Comparison of ENCODE assay signal across 13 mouse cellular contexts in the genomic region with DNA sequence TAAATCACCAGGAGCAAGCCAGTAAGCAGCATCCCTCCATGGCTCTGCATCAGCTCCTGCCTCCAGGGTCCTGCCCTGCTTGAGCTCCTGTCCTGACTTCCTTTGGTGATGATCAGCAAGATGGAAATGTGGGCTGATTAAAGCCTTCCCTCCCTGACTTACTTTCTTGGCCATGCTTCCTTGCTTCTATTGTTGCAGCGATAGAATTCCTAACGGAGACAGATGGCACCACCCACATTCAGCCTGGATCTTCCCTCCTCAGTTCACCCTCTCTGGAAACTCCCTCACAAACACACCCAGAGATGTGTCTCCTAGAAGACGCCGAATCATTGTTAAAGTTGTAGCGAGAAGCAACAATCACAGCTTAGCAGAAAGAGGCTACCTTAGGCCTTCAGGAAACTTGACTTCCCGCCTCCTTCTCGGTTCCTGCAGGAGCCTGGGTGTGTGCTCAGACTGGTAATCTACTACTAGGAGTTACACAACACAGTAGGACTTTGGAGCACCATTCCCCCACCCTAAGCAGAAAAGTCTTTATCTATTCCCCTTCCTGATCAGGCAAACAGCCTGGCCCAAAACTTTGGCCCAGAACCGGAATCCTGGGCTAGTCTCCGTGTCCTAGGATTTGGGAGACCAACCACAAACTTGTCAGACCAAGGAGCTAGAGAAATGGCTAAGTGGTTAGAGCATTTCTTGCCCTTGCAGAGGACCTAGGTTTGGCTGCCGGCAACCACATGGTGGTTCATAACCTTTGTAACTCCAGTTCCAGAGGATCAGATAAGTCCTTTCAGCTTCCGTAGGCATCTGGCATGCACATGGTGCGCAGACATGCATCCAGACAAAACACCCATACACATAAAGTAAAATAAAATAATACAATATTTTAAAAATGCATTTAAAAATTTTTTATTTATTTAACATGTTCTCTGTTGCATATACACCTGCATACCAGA. TPM values are rescaled to one million over a fixed set of nuclear protein-coding genes. Genes with fewer than 3 reads are reported as not detected.
DNase-seq lines count a peak whose midpoint lies in the region; ATAC-seq and TF ChIP-seq lines count a peak whose summit lies in the region.
"Had no signal": no experiment of that assay in that cellular context is flagged by ENCODE, and none has a peak within 500 bp of the region (broad histone marks: within the 10 kb centered on the region; RNA-seq: fewer than 3 reads in every experiment).

No protein-coding gene starts in this region.

- H3K9ac ChIP-seq in midbrain, postnatal 0 days (replicated peaks; ENCODE audit: low read length, poor library complexity, severe bottlenecking), result no peak overlapping the region
- H3K9ac ChIP-seq in midbrain, embryonic 15.5 days, result no peak overlapping the region
- no peak overlapping the region for H3K9ac ChIP-seq in intestine, embryonic 15.5 days
- H3K9ac ChIP-seq in hindbrain, embryonic 11.5 days (ENCODE audit: low read depth, low read length), result no peak overlapping the region
- H3K9ac ChIP-seq: midbrain, embryonic 12.5 days had no signal

- 84% methylated on average over 12 of the region's 12 CpGs for WGBS in midbrain, postnatal 0 days
- WGBS in midbrain, embryonic 15.5 days, result 85% methylated on average over 12 of the region's 12 CpGs
- WGBS in intestine, embryonic 15.5 days, result 78% methylated on average over 12 of the region's 12 CpGs
- WGBS in hindbrain, embryonic 11.5 days, result 87% methylated on average over 12 of the region's 12 CpGs

- H3K4me1 ChIP-seq in midbrain, postnatal 0 days (ENCODE audit: insufficient read depth, low read length), result no peaks in the 10 kb centered on the region
- H3K4me1 ChIP-seq in midbrain, embryonic 15.5 days, result no peaks in the 10 kb centered on the region
- no peaks in the 10 kb centered on the region for H3K4me1 ChIP-seq in intestine, embryonic 15.5 days (replicated peaks)
- H3K4me1 ChIP-seq in hindbrain, embryonic 11.5 days (replicated peaks; ENCODE audit: control insufficient read depth, insufficient read depth, low read length), result no peaks in the 10 kb centered on the region
- H3K4me1 ChIP-seq: hindbrain, embryonic 10.5 days; midbrain, embryonic 12.5 days had no signal

- H3K27me3 ChIP-seq in midbrain, postnatal 0 days (ENCODE audit: insufficient read depth, low read length), result peaks cover 6% of the 10 kb centered on the region; the same call in 1 of the 2 replicates
- peaks cover 21% of the 10 kb centered on the region for H3K27me3 ChIP-seq in midbrain, embryonic 15.5 days (replicated peaks)
- 0 out of 2 replicates have a peak, but pooled peaks cover 3% of the 10 kb centered on the region for H3K27me3 ChIP-seq in intestine, embryonic 15.5 days (replicated peaks)
- H3K27me3 ChIP-seq in hindbrain, embryonic 11.5 days (ENCODE audit: control insufficient read depth, insufficient read depth, low read length), result no peaks in the 10 kb centered on the region
- H3K27me3 ChIP-seq: CH12.LX had no signal

- no peak overlapping the region for H3K4me2 ChIP-seq in midbrain, postnatal 0 days (ENCODE audit: low read depth, low read length, poor library complexity, severe bottlenecking)
- no peak overlapping the region for H3K4me2 ChIP-seq in midbrain, embryonic 15.5 days
- no peak overlapping the region for H3K4me2 ChIP-seq in intestine, embryonic 15.5 days (replicated peaks)
- H3K4me2 ChIP-seq in hindbrain, embryonic 11.5 days (replicated peaks; ENCODE audit: low read depth, low read length), result no peak overlapping the region
- H3K4me2 ChIP-seq: midbrain, embryonic 12.5 days had no signal

- H3K27ac ChIP-seq in midbrain, postnatal 0 days (ENCODE audit: low read depth, low read length), result no peak overlapping the region
- H3K27ac ChIP-seq in midbrain, embryonic 15.5 days, result no peak overlapping the region
- peak overlapping the region; percentile 64; the same call in 1 of the 2 replicates for H3K27ac ChIP-seq in intestine, embryonic 15.5 days
- H3K27ac ChIP-seq in left cerebral cortex, adult 2 months, result peak overlapping the region; percentile 45
- no peak overlapping the region for H3K27ac ChIP-seq in hindbrain, embryonic 11.5 days (ENCODE audit: low read depth, low read length)
- H3K27ac ChIP-seq: hindbrain, embryonic 10.5 days; midbrain, embryonic 12.5 days had no signal

- no peak overlapping the region for H3K4me3 ChIP-seq in midbrain, postnatal 0 days (ENCODE audit: low read depth, low read length)
- H3K4me3 ChIP-seq in midbrain, embryonic 15.5 days, result no peak overlapping the region
- no peak overlapping the region for H3K4me3 ChIP-seq in intestine, embryonic 15.5 days (replicated peaks)
- H3K4me3 ChIP-seq in left cerebral cortex, adult 2 months, result no peak overlapping the region
- no peak overlapping the region for H3K4me3 ChIP-seq in hindbrain, embryonic 11.5 days (ENCODE audit: low read depth, low read length)
- H3K4me3 ChIP-seq: hindbrain, embryonic 10.5 days; midbrain, embryonic 12.5 days had no signal

- peak; percentile 16; the same call in 1 of the 2 replicates for TF ChIP-seq CTCF in midbrain, postnatal 0 days (IDR thresholded peaks at IDR 0.05)
- TF ChIP-seq CTCF in left cerebral cortex, adult 2 months (IDR thresholded peaks at IDR 0.05), result peak; percentile 31

- intact Hi-C loops in left cerebral cortex, adult 2 months (cut with DNase I), result no loop called here

- H3K9me3 ChIP-seq in midbrain, postnatal 0 days (ENCODE audit: low read length), result no peaks in the 10 kb centered on the region
- no peaks in the 10 kb centered on the region for H3K9me3 ChIP-seq in midbrain, embryonic 15.5 days
- H3K9me3 ChIP-seq in intestine, embryonic 15.5 days, result no peaks in the 10 kb centered on the region
- no peaks in the 10 kb centered on the region for H3K9me3 ChIP-seq in hindbrain, embryonic 11.5 days (ENCODE audit: control insufficient read depth, low read length)
- H3K9me3 ChIP-seq: hindbrain, embryonic 10.5 days; midbrain, embryonic 12.5 days had no signal

- no peaks in the 10 kb centered on the region for H3K36me3 ChIP-seq in midbrain, postnatal 0 days (ENCODE audit: insufficient read depth, low read length)
- H3K36me3 ChIP-seq in midbrain, embryonic 15.5 days (replicated peaks), result no peaks in the 10 kb centered on the region
- no peaks in the 10 kb centered on the region for H3K36me3 ChIP-seq in intestine, embryonic 15.5 days
- no peaks in the 10 kb centered on the region for H3K36me3 ChIP-seq in hindbrain, embryonic 11.5 days (ENCODE audit: control insufficient read depth, insufficient read depth, low read length)
- H3K36me3 ChIP-seq: hindbrain, embryonic 10.5 days; midbrain, embryonic 12.5 days had no signal

- DNase-seq in midbrain, postnatal 0 days (ENCODE audit: low spot score), result no peak
- DNase-seq in left cerebral cortex, adult 2 months (ENCODE audit: extremely low spot score in 1 of 2, low spot score in 2 of 2), result peak; percentile 62 to 73
- DNase-seq in hindbrain, embryonic 11.5 days (ENCODE audit: low spot score), result no peak
- DNase-seq in urinary bladder, postnatal 4 days (ENCODE audit: low spot score in 2 of 2), result no peak
- no peak for DNase-seq in lung, postnatal 10 days
- DNase-seq: heart, adult 11 months; kidney, postnatal 14 days; lung, adult 2 months had no signal

- no peak for ATAC-seq in midbrain, postnatal 0 days (ENCODE audit: low FRiP score)
- no peak for ATAC-seq in midbrain, embryonic 15.5 days (replicated peaks)
- peak; percentile 85 for ATAC-seq in intestine, embryonic 15.5 days
- ATAC-seq in hindbrain, embryonic 11.5 days (ENCODE audit: low FRiP score), result no peak

RNA-seq across cellular contexts. Expression of a gene that starts 6.8 kb away (rescaled TPM):
- total RNA-seq in midbrain, postnatal 0 days (2014; rRNA removed), result 34.7 and 43.2 TPM in 2 replicates
- 47.2 and 50.1 TPM in 2 replicates for polyA plus RNA-seq in midbrain, postnatal 0 days (2015; fragmentation: Nextera tagmentation; extraction: Ambion mirVana)
- polyA plus RNA-seq in midbrain, embryonic 15.5 days (2015; fragmentation: Nextera tagmentation; extraction: Ambion mirVana), result 57.4 and 61.0 TPM in 2 replicates
- 51.9 and 53.1 TPM in 2 replicates for polyA plus RNA-seq in intestine, embryonic 15.5 days (2015; fragmentation: Nextera tagmentation; extraction: Ambion mirVana)
- total RNA-seq in left cerebral cortex, adult 2 months (2021), result 10 to 100 TPM; 47.7 to 49.1 TPM
- 60.7 and 64.2 TPM in 2 replicates for polyA plus RNA-seq in hindbrain, embryonic 11.5 days (2014; fragmentation: Nextera tagmentation; extraction: Ambion mirVana)

RNA-seq across cellular contexts. Expression of a gene that starts 41.8 kb away (rescaled TPM):
- 124 and 131 TPM in 2 replicates for total RNA-seq in midbrain, postnatal 0 days (2014; rRNA removed)
- polyA plus RNA-seq in midbrain, postnatal 0 days (2015; fragmentation: Nextera tagmentation; extraction: Ambion mirVana), result 148 and 160 TPM in 2 replicates
- 140 and 154 TPM in 2 replicates for polyA plus RNA-seq in midbrain, embryonic 15.5 days (2015; fragmentation: Nextera tagmentation; extraction: Ambion mirVana)
- 49.9 and 54.7 TPM in 2 replicates for polyA plus RNA-seq in intestine, embryonic 15.5 days (2015; fragmentation: Nextera tagmentation; extraction: Ambion mirVana)
- total RNA-seq in left cerebral cortex, adult 2 months (2021), result 10 to 100 TPM; 87.7 to 91.9 TPM
- 111 and 129 TPM in 2 replicates for polyA plus RNA-seq in hindbrain, embryonic 11.5 days (2014; fragmentation: Nextera tagmentation; extraction: Ambion mirVana)

Comparison
In these comparisons a context has a peak if more than half of its experiments do, and no peak if none do; other contexts are left out.
1. DNase-seq: peak in left cerebral cortex, adult 2 months (2 of 2); none in midbrain, postnatal 0 days (single experiment), hindbrain, embryonic 11.5 days (single experiment), urinary bladder, postnatal 4 days (0 of 2) and lung, postnatal 10 days (single experiment).
2. H3K27ac ChIP-seq: peak in intestine, embryonic 15.5 days (single experiment) and left cerebral cortex, adult 2 months (single experiment); none in midbrain, postnatal 0 days (single experiment), midbrain, embryonic 15.5 days (single experiment) and hindbrain, embryonic 11.5 days (single experiment).